Mouse (Mus musculus): ENCODE data around the gene Mdga2.

Mdga2 gene

DNA sequence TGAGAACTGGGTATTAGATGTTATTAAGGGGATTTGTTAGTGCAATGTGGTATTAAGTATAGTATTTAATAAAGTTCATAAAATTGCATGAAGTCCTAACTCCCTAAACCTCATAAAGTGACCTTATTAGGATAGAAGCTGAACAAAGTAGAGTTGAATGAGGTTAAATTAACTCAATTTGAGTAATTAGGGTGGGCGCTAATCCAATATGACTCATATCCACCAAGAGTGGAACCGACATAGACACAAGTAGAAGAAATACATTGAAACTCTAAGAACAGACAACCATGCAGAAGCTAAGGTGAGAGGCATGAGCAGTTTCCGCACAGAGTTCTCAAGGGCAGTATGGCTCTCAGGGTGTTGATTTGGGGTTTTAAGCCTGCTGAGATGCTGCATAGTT, 165.7 kb downstream of the Mdga2 start:
- no peak for DNase-seq

DNA sequence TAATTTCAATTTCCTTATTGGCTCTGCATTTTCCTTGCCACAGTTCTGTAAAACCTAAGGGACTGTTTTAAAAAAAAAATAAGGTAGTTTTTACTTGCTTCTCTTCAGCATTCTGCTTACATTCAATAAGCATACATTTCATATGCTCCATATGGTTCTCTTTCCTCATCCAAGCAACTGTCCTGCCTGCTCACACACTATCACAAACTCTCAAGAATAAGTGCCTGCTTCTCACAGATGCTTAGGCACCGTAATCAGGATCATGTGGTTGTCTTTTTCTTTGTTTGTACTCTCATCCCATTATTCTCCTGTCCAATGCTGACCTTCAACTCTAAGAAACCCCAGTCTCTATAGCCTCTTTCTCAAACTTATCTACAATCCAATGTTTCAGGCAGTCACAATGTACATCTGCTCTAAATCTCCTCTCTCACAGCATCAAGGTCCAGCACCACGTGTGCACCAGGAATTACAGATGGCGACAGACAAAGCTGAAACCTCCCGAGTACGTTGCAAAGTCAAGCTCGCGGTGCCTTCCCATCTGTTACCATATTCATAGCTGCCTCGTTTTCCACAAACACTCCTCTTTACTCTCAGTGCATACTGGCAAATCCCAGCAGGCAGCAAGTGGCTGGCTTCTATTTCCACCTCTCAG, 177.1 kb downstream of the Mdga2 start:
- DNase-seq, result no peak

DNA sequence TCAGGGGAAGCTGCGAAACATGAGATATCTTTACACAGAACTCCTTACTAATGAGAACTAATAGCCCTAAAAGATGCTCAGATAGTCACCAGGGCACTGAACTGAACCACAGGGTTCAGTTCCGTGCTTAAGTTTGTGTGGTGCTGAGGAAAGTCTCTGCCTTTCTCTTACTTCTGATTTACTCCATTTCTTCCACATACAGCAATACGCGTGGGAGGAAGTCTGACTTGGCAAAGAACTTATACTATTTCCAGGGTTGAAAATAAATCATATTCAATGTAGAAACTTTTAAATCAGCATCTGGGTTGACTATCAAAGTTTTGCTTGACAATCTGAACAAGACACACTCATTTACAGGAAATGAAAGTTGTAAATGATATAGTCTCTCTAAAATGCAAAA, 180.5 kb downstream of the Mdga2 start:
- no peak for DNase-seq

DNA sequence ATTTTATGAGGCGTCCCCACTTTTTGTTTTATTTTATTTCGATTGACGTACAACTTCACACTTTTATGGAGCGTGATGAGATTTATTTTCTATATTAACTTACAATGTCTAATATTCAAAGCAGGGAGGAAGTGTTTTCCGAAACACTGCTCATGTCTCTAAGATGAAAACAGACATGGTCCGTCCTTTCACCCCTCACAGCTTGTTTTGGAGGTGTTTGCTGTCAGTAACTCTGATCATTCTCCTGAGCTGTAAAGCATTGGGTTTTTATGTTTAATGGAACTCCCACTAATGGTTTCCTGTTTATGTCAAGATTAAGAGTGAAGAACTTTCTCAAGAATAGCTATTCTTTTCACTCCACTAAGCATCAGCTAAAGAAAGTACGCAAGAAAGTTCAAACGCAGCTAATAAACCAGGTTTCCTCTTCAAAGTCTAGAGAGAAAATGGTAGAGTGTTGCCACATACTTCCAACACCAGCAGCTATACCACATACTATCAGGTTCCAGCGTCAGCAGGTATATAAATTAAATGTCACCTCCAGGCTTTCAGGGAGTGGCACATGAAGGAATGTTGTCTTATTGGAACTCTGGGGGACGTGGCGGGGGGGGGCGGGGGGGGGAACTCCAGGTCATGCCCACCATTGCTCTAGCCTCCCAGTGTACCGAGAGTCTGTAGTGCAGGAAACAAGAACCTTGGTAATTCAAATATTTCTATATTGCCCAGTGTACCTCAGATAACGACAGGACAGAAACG, 186.7 kb downstream of the Mdga2 start:
- DNase-seq, result no peak

DNA sequence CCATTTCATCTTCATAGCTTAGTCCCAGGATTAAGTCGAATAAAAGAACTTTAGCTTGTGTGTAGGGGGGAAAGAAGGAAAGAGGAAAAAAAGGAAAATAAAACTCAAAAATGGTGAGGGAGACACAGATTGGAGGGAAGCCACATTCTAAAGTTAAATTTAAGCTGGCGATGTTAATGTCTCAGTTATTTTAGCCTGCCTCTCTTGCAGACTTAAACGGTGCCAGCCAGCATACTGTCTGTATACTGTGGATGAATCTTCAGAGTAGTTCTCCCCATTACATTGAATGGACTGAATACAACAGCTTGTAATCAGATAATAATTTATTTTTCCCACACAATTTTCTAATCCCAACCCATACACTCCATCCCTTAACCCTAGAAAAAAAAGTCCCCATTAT, 205.2 kb downstream of the Mdga2 start:
- no peak for DNase-seq

DNA sequence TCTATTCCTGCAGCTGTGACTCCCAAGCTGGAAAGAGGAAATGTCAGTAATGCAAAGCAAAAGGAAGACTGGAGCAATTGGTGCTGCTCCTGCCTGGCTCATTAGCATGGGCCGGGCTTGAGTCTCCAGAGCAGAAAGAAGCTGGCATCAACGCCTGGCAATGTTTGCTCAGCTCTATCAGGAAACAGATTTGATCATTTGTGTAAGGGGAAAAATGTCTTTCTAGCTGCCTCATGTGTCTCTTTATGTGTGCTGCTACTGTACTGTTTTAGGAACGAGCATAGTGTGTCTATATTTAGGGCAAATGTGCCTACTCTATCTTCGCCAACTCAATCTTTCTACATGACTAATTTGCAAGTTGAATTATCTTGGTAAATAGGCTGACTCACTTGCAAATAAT, 211.0 kb downstream of the Mdga2 start:
- DNase-seq, result no peak

DNA sequence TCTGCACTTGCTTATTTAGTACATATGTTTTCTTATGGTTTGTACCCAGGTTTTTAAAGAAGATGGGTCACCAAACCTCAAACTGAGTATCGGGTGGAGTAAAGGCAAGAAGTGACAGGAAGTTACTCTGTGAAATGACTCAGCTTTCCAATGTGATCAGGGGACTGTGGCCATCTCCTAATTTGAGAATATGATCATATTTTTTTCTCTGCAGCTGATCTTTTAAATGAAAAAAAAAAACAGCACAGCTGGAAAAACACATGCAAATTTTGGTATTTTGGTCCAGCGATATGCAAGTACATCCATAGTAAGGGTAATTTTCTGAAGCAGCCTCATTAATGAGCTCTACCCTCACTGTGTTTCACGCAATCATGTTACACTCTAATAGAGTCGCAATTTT, 212.0 kb downstream of the Mdga2 start:
- no peak for DNase-seq

DNA sequence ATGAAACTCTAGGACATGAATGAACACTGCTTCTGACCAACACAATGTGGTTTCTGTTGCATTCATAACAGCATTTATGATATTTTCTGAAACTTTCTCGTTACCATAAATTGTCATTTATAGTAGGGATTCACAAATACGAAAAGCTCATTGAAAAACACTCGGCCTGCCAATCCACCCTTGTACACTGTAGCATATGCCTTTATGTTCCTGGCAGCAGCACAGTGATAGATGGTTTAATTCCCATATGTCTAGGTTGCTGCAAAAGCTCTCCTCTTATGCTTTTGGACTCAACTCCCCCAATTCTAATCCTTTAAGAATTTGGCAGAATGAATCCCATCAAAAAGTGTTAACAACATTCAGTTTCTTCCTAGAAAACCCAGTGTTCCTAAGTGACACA, 213.2 kb downstream of the Mdga2 start:
- no peak for DNase-seq

DNA sequence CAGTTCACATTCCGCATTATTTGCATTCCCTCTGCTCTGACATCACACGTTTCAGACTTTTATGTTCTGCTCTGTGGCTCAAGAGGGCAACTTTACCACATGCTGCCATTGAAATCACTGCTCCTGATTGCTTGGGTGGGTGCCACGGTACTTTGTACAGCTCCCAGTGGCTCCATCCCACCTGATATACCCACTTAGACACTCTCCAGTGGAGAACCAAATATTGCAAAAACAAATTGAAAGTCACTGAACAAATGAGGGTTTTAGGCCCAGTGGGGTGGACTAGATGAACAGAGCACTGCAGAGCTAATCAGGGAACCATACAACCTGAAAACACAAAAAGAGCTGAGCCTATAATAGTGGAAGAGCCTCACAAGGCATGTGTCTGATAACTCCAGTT, 268.2 kb downstream of the Mdga2 start:
- no peak for DNase-seq

DNA sequence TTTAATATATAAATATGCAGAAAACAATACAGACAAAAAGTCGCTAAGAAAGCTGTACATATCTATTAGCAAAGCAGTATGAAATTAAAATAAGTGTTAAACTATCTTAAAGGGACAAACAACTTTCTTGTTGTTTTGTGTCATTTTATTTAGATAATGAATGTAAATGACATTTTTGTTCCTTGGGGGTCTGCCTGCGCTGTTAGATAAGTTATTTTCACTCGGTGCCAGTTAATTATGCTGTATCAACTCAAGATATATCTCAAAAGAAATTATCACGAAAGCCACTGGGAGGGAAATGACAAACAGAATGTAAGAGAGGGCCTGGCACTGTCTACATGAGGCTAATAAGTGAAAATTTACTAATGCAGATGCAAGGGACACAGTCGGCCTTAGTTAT, 306.6 kb downstream of the Mdga2 start:
- DNase-seq, result no peak

DNA sequence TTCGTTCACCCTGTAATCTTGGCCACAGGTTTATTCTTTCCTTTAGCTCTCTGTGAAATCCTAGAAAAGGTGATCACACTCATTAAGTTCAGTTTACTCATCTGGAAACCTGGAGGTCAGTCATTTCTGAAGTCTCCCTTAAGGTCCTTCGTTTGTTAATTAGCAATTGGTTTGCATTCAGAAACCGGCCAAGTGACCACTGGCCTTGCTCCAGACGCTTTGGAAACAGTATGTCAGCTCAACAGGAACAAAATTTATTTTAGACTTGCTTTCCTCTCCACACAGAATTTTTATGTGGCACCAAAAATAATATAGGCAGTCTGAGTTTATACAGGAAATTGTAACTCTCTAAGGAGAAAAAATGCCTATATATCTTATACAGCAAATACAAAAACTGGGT, 323.0 kb downstream of the Mdga2 start:
- no peak for DNase-seq

DNA sequence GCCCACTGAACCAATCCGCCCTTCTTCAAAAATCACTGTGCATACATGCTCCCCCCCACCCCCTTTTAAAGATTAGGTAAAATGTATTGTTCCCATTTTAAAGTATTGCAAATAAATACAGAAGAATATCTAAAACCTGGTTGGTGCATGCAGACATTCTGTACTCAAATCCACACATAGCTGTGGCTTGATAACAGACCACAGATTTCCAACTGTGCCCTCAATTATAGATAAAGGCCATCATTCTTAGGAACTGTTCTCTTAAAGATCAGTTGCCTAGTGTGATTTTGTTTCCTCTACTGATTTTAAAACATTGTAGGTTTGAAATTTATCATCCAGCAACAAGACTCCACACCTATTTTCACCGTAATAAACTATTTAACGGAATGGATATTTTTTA, 325.6 kb downstream of the Mdga2 start:
- DNase-seq, result no peak

DNA sequence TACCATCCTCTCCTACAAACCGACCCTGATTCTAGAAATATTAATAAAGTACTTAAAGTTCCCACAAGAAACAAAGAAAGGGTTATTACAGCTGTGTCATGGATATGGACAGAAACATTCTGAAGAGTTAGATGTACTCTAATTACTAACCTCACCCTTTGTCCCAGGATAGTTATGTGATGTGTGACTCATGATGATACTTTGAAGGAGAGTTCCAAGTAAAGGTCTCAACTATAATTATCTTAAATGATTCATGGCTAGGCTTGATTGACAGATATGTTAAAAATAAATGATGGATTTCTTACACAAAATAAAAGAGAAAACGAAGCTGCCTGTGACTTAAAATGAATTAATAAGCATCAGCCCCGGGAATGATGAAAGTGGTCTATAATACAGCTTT, 332.1 kb downstream of the Mdga2 start:
- DNase-seq, result no peak

DNA sequence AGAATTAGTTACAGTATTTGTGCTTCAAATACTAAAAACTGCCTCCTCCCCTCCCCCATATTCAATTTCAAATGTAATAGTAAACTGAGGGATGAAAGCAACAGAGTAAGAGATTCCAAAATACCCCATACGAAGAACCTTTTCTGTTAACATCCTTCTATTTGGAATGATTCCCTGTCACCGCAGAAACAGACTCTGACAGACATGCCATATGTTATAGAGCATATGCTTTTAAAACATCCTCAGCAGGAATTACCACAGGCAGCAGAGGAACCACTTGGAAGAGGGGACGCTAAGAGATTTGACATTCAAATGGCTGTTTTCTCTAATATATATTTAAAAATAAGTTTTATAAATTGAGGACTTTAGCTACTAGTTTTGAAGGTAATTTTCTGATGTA, 333.1 kb downstream of the Mdga2 start:
- DNase-seq, result no peak

DNA sequence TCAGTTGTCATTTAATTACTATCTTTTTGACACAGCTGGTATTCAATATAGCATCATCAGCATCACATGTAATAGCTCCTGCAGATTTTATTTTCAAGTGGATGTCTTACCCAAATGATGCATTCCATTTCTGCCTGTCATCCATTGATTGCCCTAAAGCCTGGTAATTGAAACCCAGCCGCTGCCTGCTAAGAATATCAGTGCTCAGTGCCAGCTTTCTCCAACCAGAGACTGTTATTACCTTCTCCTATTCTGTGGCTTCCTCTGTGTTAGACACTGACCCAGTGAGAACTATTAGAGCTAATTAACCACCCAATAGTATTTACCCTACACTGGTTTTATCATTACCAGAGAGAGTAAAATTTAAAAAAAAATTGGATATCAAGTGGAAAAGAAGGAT, 333.7 kb downstream of the Mdga2 start:
- DNase-seq, result no peak

DNA sequence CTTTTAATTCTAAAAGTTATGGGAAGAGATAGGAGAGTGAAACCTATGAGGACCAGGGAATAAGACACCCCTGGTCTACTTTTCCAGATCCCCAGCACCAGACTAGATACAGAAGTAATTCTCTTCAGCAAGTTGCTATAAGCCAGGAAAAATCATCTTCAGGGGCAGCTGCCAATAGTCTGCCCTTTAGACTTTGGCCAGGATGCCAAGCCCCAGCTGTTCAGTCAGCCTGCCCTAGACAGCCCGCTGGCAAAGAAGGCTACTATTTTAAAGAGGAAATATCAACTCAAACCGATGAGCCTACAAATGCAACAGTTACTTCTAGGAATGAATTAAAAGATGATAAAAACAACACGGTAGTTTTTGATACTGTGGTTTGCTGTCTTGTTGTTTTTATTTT, 356.1 kb downstream of the Mdga2 start:
- no peak for DNase-seq

DNA sequence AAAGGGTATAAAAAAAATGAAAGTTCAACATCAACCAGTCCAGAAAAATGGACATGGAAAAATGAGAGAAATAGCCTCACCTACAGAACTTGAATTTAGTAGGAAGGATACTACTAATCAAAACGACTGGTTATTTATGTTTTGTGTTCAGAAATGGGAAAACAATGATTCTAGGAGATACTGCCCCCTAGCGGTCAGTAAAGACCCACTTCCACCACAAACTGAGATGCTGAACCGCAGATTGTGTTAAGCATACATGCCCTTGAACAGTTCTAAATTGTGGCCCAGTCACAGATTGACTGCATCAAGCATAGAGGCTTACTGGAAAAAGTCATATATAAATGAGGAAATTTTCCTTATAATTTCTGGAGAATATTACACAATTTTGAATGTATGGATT, 369.2 kb downstream of the Mdga2 start:
- DNase-seq, result no peak

DNA sequence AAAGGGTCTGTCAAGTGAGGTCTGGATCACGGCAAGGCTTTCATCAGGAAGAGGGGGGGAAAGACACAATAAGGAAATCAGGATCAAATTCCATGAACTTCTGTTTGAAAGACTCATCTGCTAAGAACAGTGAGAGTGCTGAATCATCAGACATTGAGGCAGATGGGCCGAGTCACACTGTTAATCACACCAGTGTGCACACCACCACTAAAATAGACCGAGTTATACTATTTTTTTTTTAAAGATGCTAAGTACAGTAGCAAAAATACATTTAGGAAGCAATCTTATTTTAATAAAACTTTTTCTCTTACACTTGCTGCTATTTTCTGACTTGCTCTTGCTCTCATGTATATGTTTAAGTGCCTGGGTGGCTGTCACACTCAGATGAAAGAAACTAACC, 382.0 kb downstream of the Mdga2 start:
- no peak for DNase-seq

DNA sequence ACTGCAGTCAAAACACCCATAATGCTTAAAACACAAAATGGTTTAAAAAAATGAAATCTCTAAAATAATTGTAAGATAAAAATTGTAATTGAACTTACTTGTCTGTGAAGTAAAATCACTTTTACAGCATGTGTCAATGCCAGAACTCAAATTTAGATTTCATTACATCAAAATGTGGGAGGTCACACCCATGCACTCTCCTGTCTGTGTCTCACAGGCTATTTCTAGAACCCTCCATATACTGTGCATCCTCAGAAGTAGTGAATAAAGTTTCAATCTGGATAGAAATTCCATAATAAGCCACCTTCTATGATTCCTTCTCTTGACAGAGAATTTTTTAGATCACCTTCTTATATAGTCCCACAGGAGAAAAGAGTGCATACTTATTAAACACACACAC, 466.7 kb downstream of the Mdga2 start:
- DNase-seq, result no peak

DNA sequence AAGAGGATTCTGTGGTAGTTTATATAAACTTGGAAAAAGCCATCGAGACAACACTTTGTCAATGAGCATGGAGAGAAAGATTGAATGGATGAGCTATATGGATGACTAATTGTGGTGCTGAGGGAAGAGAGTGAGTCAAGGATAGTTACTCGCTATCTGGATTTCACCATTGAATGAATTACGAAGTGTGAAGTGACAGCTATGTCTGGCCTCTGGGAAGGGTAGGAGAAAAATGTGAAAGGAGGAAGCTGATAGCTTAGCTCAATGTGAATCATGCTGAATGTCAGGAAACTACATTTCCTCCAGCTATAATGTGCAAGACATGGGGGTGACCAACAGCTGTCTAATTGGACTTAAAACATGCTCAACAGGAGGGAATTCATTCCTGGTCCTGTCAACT, 487.8 kb downstream of the Mdga2 start:
- DNase-seq, result no peak

DNA sequence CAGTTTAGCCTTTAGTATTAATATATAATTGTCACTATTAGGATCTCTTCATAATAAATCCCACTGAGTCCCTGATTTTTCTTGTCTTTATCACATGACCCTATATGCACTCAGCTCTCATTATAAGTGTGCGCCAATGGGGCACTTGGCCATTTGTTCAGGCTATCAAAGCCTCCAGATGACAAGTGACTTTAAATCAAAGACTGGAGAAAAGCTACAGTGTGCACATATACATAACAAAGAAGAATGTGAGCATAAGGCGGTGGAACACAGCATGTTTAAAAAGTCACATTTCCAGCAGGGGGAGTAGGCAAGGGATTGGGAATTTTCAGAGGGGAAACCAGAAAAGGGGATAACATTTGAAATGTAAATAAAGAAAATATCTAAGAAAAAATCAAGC, 497.9 kb downstream of the Mdga2 start:
- no peak for DNase-seq

DNA sequence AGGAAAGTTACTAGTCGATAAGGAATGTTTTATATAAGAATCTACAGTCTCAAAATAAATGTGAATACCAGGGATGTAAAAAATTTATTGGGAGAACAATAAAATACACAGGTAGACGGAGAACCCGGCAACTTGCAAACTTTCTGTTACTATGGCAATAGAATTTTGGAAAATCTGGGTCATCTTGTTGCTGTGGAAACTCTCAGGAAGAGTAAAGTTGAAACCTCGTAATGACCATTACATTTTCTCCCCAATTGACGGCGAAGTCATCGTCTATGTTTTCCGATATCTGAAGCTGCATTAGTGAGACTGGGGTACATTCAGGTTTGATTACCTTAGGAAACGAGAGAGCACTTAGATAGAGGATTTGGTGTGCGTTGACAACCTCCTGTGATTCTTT, 514.0 kb downstream of the Mdga2 start:
- DNase-seq, result no peak

DNA sequence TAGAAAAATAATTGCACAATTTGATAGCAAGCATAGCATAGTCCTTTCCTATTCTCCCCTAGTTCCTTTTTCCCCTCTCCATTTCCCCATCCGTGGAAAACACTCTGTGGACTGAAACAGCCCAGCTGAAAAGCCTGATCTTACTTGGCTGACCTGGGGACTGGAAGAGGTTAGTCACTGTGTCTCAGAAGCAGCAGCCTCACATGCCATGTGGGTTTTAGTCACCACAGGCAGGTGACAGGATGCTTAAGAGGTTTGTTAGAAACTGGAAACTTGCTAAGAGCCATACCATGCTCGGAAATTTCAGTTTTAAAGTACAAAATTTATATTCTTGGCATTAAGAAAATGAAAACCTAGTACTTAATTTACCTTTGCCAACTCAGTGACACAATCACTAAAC, 514.9 kb downstream of the Mdga2 start:
- DNase-seq, result no peak

DNA sequence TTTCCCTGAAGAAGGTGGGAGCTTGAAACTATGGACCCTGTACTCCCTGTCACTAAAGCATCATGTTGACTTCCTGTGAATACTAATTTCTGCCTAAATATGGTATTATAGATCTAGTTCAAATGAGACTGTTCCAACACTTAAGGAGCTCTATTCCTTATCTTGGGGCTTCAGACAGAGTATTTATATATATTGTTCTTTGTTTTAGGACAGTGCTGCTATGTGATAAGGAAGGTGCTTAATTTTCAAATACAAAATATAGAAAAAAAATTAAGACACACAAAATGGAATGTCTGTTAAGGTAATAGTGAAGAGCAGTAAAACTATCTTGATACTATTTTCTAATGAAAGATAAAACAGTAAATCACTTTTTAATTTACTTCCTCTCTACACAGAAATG, 517.3 kb downstream of the Mdga2 start:
- no peak for DNase-seq

DNA sequence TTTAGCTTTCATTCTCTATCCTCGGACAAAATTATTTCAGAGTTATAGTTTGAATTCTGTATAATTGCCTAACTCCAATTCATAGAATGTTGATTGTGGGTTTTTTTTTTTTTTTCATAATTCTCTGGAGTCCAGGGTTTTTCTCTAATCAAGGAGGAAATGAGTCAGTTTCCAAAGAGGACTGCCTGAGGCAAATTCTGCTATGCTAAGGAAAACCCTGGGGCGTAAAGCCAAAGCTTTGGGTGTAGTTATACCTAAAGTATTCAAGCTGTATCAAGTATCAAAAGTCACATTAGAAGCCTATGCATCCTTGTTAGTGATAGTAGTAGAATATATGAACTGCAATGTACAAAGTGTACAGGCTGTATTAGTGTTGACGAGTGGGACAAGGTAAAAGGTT, 519.6 kb downstream of the Mdga2 start:
- DNase-seq, result no peak

Measured in thymus, postnatal 25 days (tissue).